20 mouse cellular contexts compared by ENCODE assay signal in genomic region chr1:114330541-114330940, GRCm38 (mm10).
DNase-seq lines count a peak whose midpoint lies in the region; ATAC-seq lines count a peak whose summit lies in the region.
"Had no signal": no experiment of that assay in that cellular context is flagged by ENCODE, and none has a peak within 500 bp of the region (broad histone marks: within the 10 kb centered on the region; RNA-seq: fewer than 3 reads in every experiment).

No protein-coding gene starts in this region.

- H3K36me3 ChIP-seq in hindbrain, embryonic 15.5 days, result no peaks in the 10 kb centered on the region
- no peaks in the 10 kb centered on the region for H3K36me3 ChIP-seq in hindbrain, embryonic 12.5 days
- H3K36me3 ChIP-seq: embryonic facial prominence, embryonic 12.5 days; heart, embryonic 15.5 days; kidney, embryonic 15.5 days; midbrain, embryonic 15.5 days; neural tube, embryonic 13.5 days had no signal

- DNase-seq in cerebellum, postnatal 14 days, result peak; percentile 83 to 94
- DNase-seq in layer of hippocampus, adult 9-11 months, result peak; percentile 87
- no peak for DNase-seq in gastrocnemius, postnatal 14 days
- DNase-seq in adrenal gland, postnatal 14 days, result no peak
- no peak for DNase-seq in heart, adult 18-20 months
- DNase-seq: adrenal gland, adult 2 months; B cell, adult 2 months; liver; lung, adult 2 months; retina, postnatal 1 day had no signal

- H3K9me3 ChIP-seq in hindbrain, embryonic 15.5 days, result no peaks in the 10 kb centered on the region
- no peaks in the 10 kb centered on the region for H3K9me3 ChIP-seq in hindbrain, embryonic 12.5 days (replicated peaks)
- H3K9me3 ChIP-seq: embryonic facial prominence, embryonic 12.5 days; heart, embryonic 15.5 days; kidney, embryonic 15.5 days; midbrain, embryonic 15.5 days; neural tube, embryonic 13.5 days had no signal

- WGBS in hindbrain, embryonic 15.5 days, result 77% methylated on average over 2 of the region's 2 CpGs
- WGBS in hindbrain, embryonic 12.5 days, result 77% methylated on average over 2 of the region's 2 CpGs

- intact Hi-C loops in gastrocnemius, postnatal 14 days (cut with DNase I; ENCODE audit: low total_unique reads), result no loop called here

- ATAC-seq in hindbrain, embryonic 15.5 days (ENCODE audit: low FRiP score, low read depth), result peak; percentile 59; the same call in 1 of the 2 replicates
- ATAC-seq in hindbrain, embryonic 12.5 days (ENCODE audit: low FRiP score), result no peak
- ATAC-seq in cerebellum, adult (ENCODE audit: insufficient number of reproducible peaks, low FRiP score, low TSS enrichment), result peak; percentile 99
- ATAC-seq: inflammation-experienced regulatory T-cells, adult 6 months; midbrain, embryonic 15.5 days had no signal

- no peak overlapping the region for H3K4me3 ChIP-seq in hindbrain, embryonic 15.5 days
- H3K4me3 ChIP-seq in hindbrain, embryonic 12.5 days, result no peak overlapping the region
- H3K4me3 ChIP-seq: embryonic facial prominence, embryonic 12.5 days; heart, embryonic 15.5 days; kidney, embryonic 15.5 days; left cerebral cortex, adult 2 months; midbrain, embryonic 15.5 days; neural tube, embryonic 13.5 days had no signal

- no peaks in the 10 kb centered on the region for H3K27me3 ChIP-seq in hindbrain, embryonic 15.5 days
- H3K27me3 ChIP-seq in hindbrain, embryonic 12.5 days, result no peaks in the 10 kb centered on the region
- H3K27me3 ChIP-seq: embryonic facial prominence, embryonic 12.5 days; heart, embryonic 15.5 days; kidney, embryonic 15.5 days; midbrain, embryonic 15.5 days; neural tube, embryonic 13.5 days had no signal

- H3K4me1 ChIP-seq in hindbrain, embryonic 15.5 days (replicated peaks), result no peaks in the 10 kb centered on the region
- H3K4me1 ChIP-seq in hindbrain, embryonic 12.5 days, result no peaks in the 10 kb centered on the region
- H3K4me1 ChIP-seq: embryonic facial prominence, embryonic 12.5 days; heart, embryonic 15.5 days; kidney, embryonic 15.5 days; midbrain, embryonic 15.5 days; neural tube, embryonic 13.5 days had no signal

- H3K9ac ChIP-seq in hindbrain, embryonic 15.5 days, result no peak overlapping the region
- H3K9ac ChIP-seq in hindbrain, embryonic 12.5 days, result no peak overlapping the region
- H3K9ac ChIP-seq: embryonic facial prominence, embryonic 12.5 days; heart, embryonic 15.5 days; kidney, embryonic 15.5 days; midbrain, embryonic 15.5 days; neural tube, embryonic 13.5 days had no signal

- H3K27ac ChIP-seq in hindbrain, embryonic 15.5 days (replicated peaks), result no peak overlapping the region
- no peak overlapping the region for H3K27ac ChIP-seq in hindbrain, embryonic 12.5 days
- H3K27ac ChIP-seq: embryonic facial prominence, embryonic 12.5 days; heart, embryonic 15.5 days; kidney, embryonic 15.5 days; left cerebral cortex, adult 2 months; midbrain, embryonic 15.5 days; neural tube, embryonic 13.5 days had no signal

- H3K4me2 ChIP-seq in hindbrain, embryonic 15.5 days, result no peak overlapping the region
- no peak overlapping the region for H3K4me2 ChIP-seq in hindbrain, embryonic 12.5 days (replicated peaks)
- H3K4me2 ChIP-seq: embryonic facial prominence, embryonic 12.5 days; heart, embryonic 15.5 days; kidney, embryonic 15.5 days; midbrain, embryonic 15.5 days; neural tube, embryonic 13.5 days had no signal

Comparison
In these comparisons a context has a peak if more than half of its experiments do, and no peak if none do; other contexts are left out.
1. DNase-seq: peak in cerebellum, postnatal 14 days (2 of 2) and layer of hippocampus, adult 9-11 months (single experiment); none in gastrocnemius, postnatal 14 days (single experiment), adrenal gland, postnatal 14 days (single experiment) and heart, adult 18-20 months (0 of 2).